23 mouse cellular contexts compared by ENCODE assay signal in the genomic region with DNA sequence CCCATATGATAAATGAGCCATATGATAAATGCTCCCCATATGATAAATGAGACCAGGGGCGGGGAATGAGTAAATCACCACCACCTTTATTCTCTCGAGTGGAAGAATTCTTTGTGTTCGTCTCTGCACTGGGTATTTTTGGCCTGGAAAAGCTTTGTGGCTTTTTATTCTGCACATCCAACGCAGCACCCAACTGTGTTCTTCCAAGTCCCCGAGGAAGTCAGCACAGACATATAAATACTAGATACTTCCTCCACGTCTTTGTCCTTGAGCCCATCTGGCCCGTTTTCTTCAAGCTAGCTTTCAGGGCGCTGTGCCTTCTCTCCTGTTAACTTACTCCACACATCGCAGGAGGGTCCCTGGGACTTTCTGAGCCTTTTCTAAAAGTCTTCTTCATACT. TPM values are rescaled to one million over a fixed set of nuclear protein-coding genes. Genes with fewer than 3 reads are reported as not detected.
DNase-seq lines count a peak whose midpoint lies in the region; ATAC-seq and TF ChIP-seq lines count a peak whose summit lies in the region.
"Had no signal": no experiment of that assay in that cellular context is flagged by ENCODE, and none has a peak within 500 bp of the region (broad histone marks: within the 10 kb centered on the region; RNA-seq: fewer than 3 reads in every experiment).

No protein-coding gene starts in this region.

- 0 out of 2 replicates have a peak overlapping the region, but pooled peaks have one; percentile 28 for H3K27ac ChIP-seq in stomach, embryonic 14.5 days (ENCODE audit: low read length)
- H3K27ac ChIP-seq in stomach, postnatal 0 days (replicated peaks), result no peak overlapping the region
- H3K27ac ChIP-seq: embryonic facial prominence, embryonic 10.5 days; forebrain, embryonic 10.5 days; heart, embryonic 13.5 days; hindbrain, postnatal 0 days; kidney, postnatal 0 days; midbrain, embryonic 13.5 days; neural tube, embryonic 12.5 days had no signal

- ATAC-seq in stomach, embryonic 14.5 days (ENCODE audit: insufficient number of reproducible peaks, insufficient read depth, low FRiP score, low read depth), result no peak
- ATAC-seq in stomach, postnatal 0 days (ENCODE audit: low FRiP score, low TSS enrichment), result no peak
- ATAC-seq: forebrain, embryonic 16.5 days; hindbrain, postnatal 0 days; liver, postnatal 0 days; midbrain, embryonic 13.5 days had no signal

- peaks cover 40% of the 10 kb centered on the region for H3K4me1 ChIP-seq in stomach, embryonic 14.5 days (ENCODE audit: control insufficient read depth, insufficient read depth, low read length)
- no peaks in the 10 kb centered on the region for H3K4me1 ChIP-seq in stomach, postnatal 0 days (replicated peaks; ENCODE audit: control insufficient read depth, insufficient read depth)

- no peaks in the 10 kb centered on the region for H3K9me3 ChIP-seq in stomach, embryonic 14.5 days (ENCODE audit: control insufficient read depth, low read depth, low read length)
- H3K9me3 ChIP-seq in stomach, postnatal 0 days (ENCODE audit: control insufficient read depth, low read length), result no peaks in the 10 kb centered on the region
- H3K9me3 ChIP-seq: embryonic facial prominence, embryonic 10.5 days; forebrain, embryonic 10.5 days; heart, embryonic 13.5 days; midbrain, embryonic 13.5 days; neural tube, embryonic 12.5 days had no signal

- TF ChIP-seq CTCF in stomach, postnatal 0 days (IDR thresholded peaks at IDR 0.05; ENCODE audit: low read depth), result no peak

- DNase-seq in cerebellum, adult 9-11 months, result peak; percentile 5
- no peak for DNase-seq in cerebellum, adult 9-10 months
- peak; percentile 62 to 73 for DNase-seq in left cerebral cortex, adult 18-20 months (ENCODE audit: low spot score in 2 of 2)
- DNase-seq in left cerebral cortex, adult 11 months (ENCODE audit: low spot score), result no peak
- DNase-seq in stomach, postnatal 0 days (ENCODE audit: low spot score), result no peak
- no peak for DNase-seq in c-Kit-positive CD71-positive TER-119-positive erythroid progenitor cells, embryonic 14.5 days (ENCODE audit: low spot score)
- no peak for DNase-seq in lung, postnatal 4 days
- DNase-seq: adrenal gland, postnatal 10 days; cerebellum, adult 8-10 months; heart, postnatal 14 days; liver, postnatal 0 days; lung, postnatal 10 days; retina, postnatal 1 day had no signal

- no peak overlapping the region for H3K4me3 ChIP-seq in stomach, embryonic 14.5 days (ENCODE audit: low read depth, low read length)
- H3K4me3 ChIP-seq in stomach, postnatal 0 days (ENCODE audit: low read depth, low read length), result no peak overlapping the region
- H3K4me3 ChIP-seq: embryonic facial prominence, embryonic 10.5 days; forebrain, embryonic 10.5 days; heart, embryonic 13.5 days; midbrain, embryonic 13.5 days; neural tube, embryonic 12.5 days had no signal

- no peaks in the 10 kb centered on the region for H3K27me3 ChIP-seq in stomach, embryonic 14.5 days (ENCODE audit: control insufficient read depth, insufficient read depth, low read length)
- no peaks in the 10 kb centered on the region for H3K27me3 ChIP-seq in stomach, postnatal 0 days (ENCODE audit: control insufficient read depth, insufficient read depth, low read length)
- H3K27me3 ChIP-seq: heart, embryonic 13.5 days; neural tube, embryonic 12.5 days had no signal

- 54% methylated on average over 9 of the region's 9 CpGs for WGBS in stomach, embryonic 14.5 days
- WGBS in stomach, postnatal 0 days, result 52% methylated on average over 9 of the region's 9 CpGs

- no peak overlapping the region for H3K9ac ChIP-seq in stomach, embryonic 14.5 days (replicated peaks; ENCODE audit: low read depth, low read length)
- no peak overlapping the region for H3K9ac ChIP-seq in stomach, postnatal 0 days (ENCODE audit: low read length)
- H3K9ac ChIP-seq: liver, postnatal 0 days; midbrain, embryonic 13.5 days; neural tube, embryonic 12.5 days had no signal

- H3K36me3 ChIP-seq in stomach, embryonic 14.5 days (ENCODE audit: control insufficient read depth, insufficient read depth, low read length), result peaks cover 4% of the 10 kb centered on the region; the same call in 1 of the 2 replicates
- H3K36me3 ChIP-seq in stomach, postnatal 0 days (ENCODE audit: control insufficient read depth, insufficient read depth, low read length), result no peaks in the 10 kb centered on the region
- H3K36me3 ChIP-seq: forebrain, embryonic 10.5 days had no signal

- H3K4me2 ChIP-seq in stomach, embryonic 14.5 days (replicated peaks; ENCODE audit: low read depth, low read length), result no peak overlapping the region
- H3K4me2 ChIP-seq in stomach, postnatal 0 days (replicated peaks; ENCODE audit: low read depth), result no peak overlapping the region
- H3K4me2 ChIP-seq: liver, embryonic 11.5 days; midbrain, embryonic 13.5 days; neural tube, embryonic 12.5 days had no signal

- no peak for TF ChIP-seq EP300 in stomach, postnatal 0 days (optimal IDR thresholded peaks at IDR 0.05)

RNA-seq across cellular contexts. Expression of a gene that starts 4.9 kb away (rescaled TPM):
- total RNA-seq in left cerebral cortex, adult 18-20 months (2021), result 10 to 100 TPM; 74.8 to 77.6 TPM
- polyA plus RNA-seq in stomach, embryonic 14.5 days (2014; fragmentation: Nextera tagmentation; extraction: Ambion mirVana), result 0.98 and 1.4 TPM in 2 replicates
- 0.63 and 0.65 TPM in 2 replicates for polyA plus RNA-seq in stomach, postnatal 0 days (2015; fragmentation: Nextera tagmentation; extraction: Ambion mirVana)

Comparison
In these comparisons a context has a peak if more than half of its experiments do, and no peak if none do; other contexts are left out.
1. DNase-seq: peak in cerebellum, adult 9-11 months (single experiment) and left cerebral cortex, adult 18-20 months (2 of 2); none in cerebellum, adult 9-10 months (single experiment), left cerebral cortex, adult 11 months (single experiment), stomach, postnatal 0 days (single experiment), c-Kit-positive CD71-positive TER-119-positive erythroid progenitor cells, embryonic 14.5 days (single experiment) and lung, postnatal 4 days (0 of 2).